Mouse (Mus musculus) neural tube, embryonic 13.5 days (tissue): ENCODE data around the gene Mpc2. TPM values are rescaled to one million over a fixed set of nuclear protein-coding genes. Genes with fewer than 3 reads are reported as not detected.
A peak's percentile ranks its signal among the peaks of the same experiment; 100 is the strongest.

Source experiments
- ATAC-seq: fragments of 200-750 bp; cut with Nextera tagmentation; 2 replicates; pipeline ENCODE4 v1.8.0; 2017; ENCODE audit warnings: low read depth, mild to moderate bottlenecking, moderate TSS enrichment, moderate library complexity
- H3K27ac ChIP-seq: fragments of 300-500 bp; sonication (generic); replicated peaks from 2 replicates; pipeline ENCODE4 v1.5.1; 2015; ENCODE audit warnings: moderate library complexity, mild to moderate bottlenecking, inconsistent platforms
- H3K27me3 ChIP-seq: fragments of 300-500 bp; sonication (generic); 2 replicates; pipeline ENCODE4 v1.6.1; 2015; ENCODE audit warnings: mild to moderate bottlenecking, inconsistent platforms
- H3K36me3 ChIP-seq: fragments of 300-500 bp; sonication (generic); 2 replicates; pipeline ENCODE4 v1.6.1; 2015; ENCODE audit warnings: mild to moderate bottlenecking, inconsistent platforms
- H3K4me1 ChIP-seq: fragments of 300-500 bp; sonication (generic); replicated peaks from 2 replicates; pipeline ENCODE4 v1.6.1; 2015; ENCODE audit warnings: inconsistent platforms
- H3K4me2 ChIP-seq: fragments of 300-500 bp; sonication (generic); 2 replicates; pipeline ENCODE4 v1.6.1; 2015; ENCODE audit warnings: inconsistent platforms, mild to moderate bottlenecking, moderate library complexity
- H3K4me3 ChIP-seq: fragments of 300-500 bp; sonication (generic); 2 replicates; pipeline ENCODE4 v1.5.1; 2015; ENCODE audit warnings: mild to moderate bottlenecking, inconsistent platforms
- H3K9ac ChIP-seq: fragments of 300-500 bp; sonication (generic); 2 replicates; pipeline ENCODE4 v1.6.1; 2015; ENCODE audit warnings: moderate library complexity, mild to moderate bottlenecking, inconsistent platforms
- H3K9me3 ChIP-seq: fragments of 300-500 bp; sonication (generic); 2 replicates; pipeline ENCODE4 v1.6.1; 2016; ENCODE audit warnings: inconsistent platforms
- WGBS: fragments of 180-500 bp; shearing (Covaris S2); methylation state at CpG from one replicate; pipeline ENCODE4 v1.1.7; 2015; 5-methylcytosine and 5-hydroxymethylcytosine counted together
- polyA plus RNA-seq: library from polyadenylated mRNA; unstranded; fragments of >200 nt; fragmentation: Nextera tagmentation; extraction: Ambion mirVana; gene quantifications from 2 replicates; pipeline ENCODE4 v1.2.1, GENCODE M21; 2015

Mpc2 gene
- polyA plus RNA-seq, 1 experiment from 2014 or later = 204 TPM

GRCm38 (mm10) chr1:165461681-165462080 lies 1.2 kb downstream of the Mpc2 start:
- Histone ChIP-seq H3K27me3 (no peaks in the 10 kb centered on the region), H3K9me3 (no peaks in the 10 kb centered on the region), H3K4me3 (peak overlapping the region; percentile 93), H3K27ac (peak overlapping the region; percentile 82), H3K4me2 (peak overlapping the region; percentile 83), H3K9ac (peak overlapping the region; percentile 82), H3K36me3 (no peaks in the 10 kb centered on the region), H3K4me1 (peaks cover 20% of the 10 kb centered on the region)
- no peak for ATAC-seq
- 4% methylated on average over 9 of the region's 9 CpGs for WGBS

GRCm38 (mm10) chr1:165462861-165463260 lies 2.4 kb downstream of the Mpc2 start:
- 89% methylated on average over 1 of the region's 1 CpGs for WGBS

GRCm38 (mm10) chr1:165464574-165464973 lies 4.1 kb downstream of the Mpc2 start:
- WGBS = 91% methylated on average over 3 of the region's 3 CpGs
- H3K9me3 ChIP-seq = no peaks in the 10 kb centered on the region
- H3K27me3 ChIP-seq = no peaks in the 10 kb centered on the region
- H3K4me3 ChIP-seq = no peak overlapping the region
- H3K27ac ChIP-seq = no peak overlapping the region
- H3K4me1 ChIP-seq = peaks cover 6% of the 10 kb centered on the region
- H3K4me2 ChIP-seq = no peak overlapping the region
- H3K36me3 ChIP-seq = no peaks in the 10 kb centered on the region
- no peak overlapping the region for H3K9ac ChIP-seq
- no peak for ATAC-seq

More at GRCm38 (mm10) chr1:165462861-165463260, 2.4 kb downstream of the Mpc2 start:
- H3K9me3 ChIP-seq = no peaks in the 10 kb centered on the region
- no peak overlapping the region for H3K9ac ChIP-seq
- peaks cover 20% of the 10 kb centered on the region for H3K4me1 ChIP-seq
- H3K27me3 ChIP-seq = no peaks in the 10 kb centered on the region
- H3K4me2 ChIP-seq = no peak overlapping the region
- H3K4me3 ChIP-seq = no peak overlapping the region
- no peaks in the 10 kb centered on the region for H3K36me3 ChIP-seq
- H3K27ac ChIP-seq = no peak overlapping the region
- ATAC-seq = no peak

- no peak overlapping the region for H3K4me2 ChIP-seq
- no peaks in the 10 kb centered on the region for H3K9me3 ChIP-seq
- H3K27me3 ChIP-seq = no peaks in the 10 kb centered on the region
- H3K36me3 ChIP-seq = no peaks in the 10 kb centered on the region
- no peaks in the 10 kb centered on the region for H3K4me1 ChIP-seq
- no peak overlapping the region for H3K9ac ChIP-seq
- no peak overlapping the region for H3K27ac ChIP-seq
- ATAC-seq = no peak
- no peak overlapping the region for H3K4me3 ChIP-seq
These were observed 8.5 kb downstream of the Mpc2 start for GRCm38 (mm10) chr1:165468971-165469370.

- H3K27ac ChIP-seq = no peak overlapping the region
- no peak overlapping the region for H3K9ac ChIP-seq
- H3K27me3 ChIP-seq = no peaks in the 10 kb centered on the region
- H3K9me3 ChIP-seq = no peaks in the 10 kb centered on the region
- no peaks in the 10 kb centered on the region for H3K4me1 ChIP-seq
- H3K4me3 ChIP-seq = no peak overlapping the region
- H3K36me3 ChIP-seq = no peaks in the 10 kb centered on the region
- no peak overlapping the region for H3K4me2 ChIP-seq
- no peak for ATAC-seq
These were observed 9.3 kb downstream of the Mpc2 start for GRCm38 (mm10) chr1:165469717-165470116.

- 86% methylated on average over 1 of the region's 1 CpGs for WGBS
- Histone ChIP-seq H3K9me3 (no peaks in the 10 kb centered on the region), H3K9ac (no peak overlapping the region), H3K27me3 (no peaks in the 10 kb centered on the region), H3K4me3 (no peak overlapping the region), H3K4me1 (no peaks in the 10 kb centered on the region), H3K4me2 (no peak overlapping the region), H3K36me3 (peaks cover 4% of the 10 kb centered on the region; the same call in 1 of the 2 replicates), H3K27ac (no peak overlapping the region)
- no peak for ATAC-seq
These were observed 11.1 kb downstream of the Mpc2 start for GRCm38 (mm10) chr1:165471490-165471889.

GRCm38 (mm10) chr1:165484688-165485233 lies 24.3 kb downstream of the Mpc2 start, which contains the start of gene Adcy10:
Adcy10 (plus strand) TSS chr1:165485183.
- 91% methylated on average over 8 of the region's 8 CpGs for WGBS
- Histone ChIP-seq H3K27ac (no peak within 1 kb of the TSS), H3K27me3 (no peaks in the 10 kb centered on the region), H3K4me2 (no peak within 1 kb of the TSS), H3K36me3 (peaks cover 27% of the 10 kb centered on the region), H3K9me3 (no peaks in the 10 kb centered on the region), H3K4me1 (no peaks in the 10 kb centered on the region), H3K4me3 (no peak within 1 kb of the TSS), H3K9ac (no peak within 1 kb of the TSS)
- ATAC-seq = no peak

- no peak for ATAC-seq
- Histone ChIP-seq H3K4me2 (no peak overlapping the region), H3K36me3 (peaks cover 15% of the 10 kb centered on the region), H3K27ac (no peak overlapping the region), H3K4me1 (no peaks in the 10 kb centered on the region), H3K27me3 (no peaks in the 10 kb centered on the region), H3K9me3 (no peaks in the 10 kb centered on the region), H3K9ac (no peak overlapping the region), H3K4me3 (no peak overlapping the region)
- 89% methylated on average over 2 of the region's 2 CpGs for WGBS
These were observed 25.7 kb downstream of the Mpc2 start for GRCm38 (mm10) chr1:165486108-165486507.

GRCm38 (mm10) chr1:165489197-165489596 lies 28.8 kb downstream of the Mpc2 start:
- no peak overlapping the region for H3K9ac ChIP-seq
- H3K27ac ChIP-seq = no peak overlapping the region
- H3K4me2 ChIP-seq = no peak overlapping the region
- no peak overlapping the region for H3K4me3 ChIP-seq
- 88% methylated on average over 4 of the region's 4 CpGs for WGBS
- ATAC-seq = no peak
- H3K27me3 ChIP-seq = no peaks in the 10 kb centered on the region
- no peaks in the 10 kb centered on the region for H3K4me1 ChIP-seq
- H3K36me3 ChIP-seq = no peaks in the 10 kb centered on the region
- H3K9me3 ChIP-seq = no peaks in the 10 kb centered on the region

- no peaks in the 10 kb centered on the region for H3K4me1 ChIP-seq
- H3K4me3 ChIP-seq = no peak overlapping the region
- ATAC-seq = no peak
- no peaks in the 10 kb centered on the region for H3K36me3 ChIP-seq
- 49% methylated on average over 3 of the region's 3 CpGs for WGBS
- no peaks in the 10 kb centered on the region for H3K27me3 ChIP-seq
- no peaks in the 10 kb centered on the region for H3K9me3 ChIP-seq
- no peak overlapping the region for H3K27ac ChIP-seq
- no peak overlapping the region for H3K9ac ChIP-seq
- no peak overlapping the region for H3K4me2 ChIP-seq
These were observed 38.4 kb downstream of the Mpc2 start for GRCm38 (mm10) chr1:165498856-165499255.

GRCm38 (mm10) chr1:165503307-165504024 lies 43.0 kb downstream of the Mpc2 start:
- H3K4me1 ChIP-seq = no peaks in the 10 kb centered on the region
- H3K4me2 ChIP-seq = no peak overlapping the region
- no peaks in the 10 kb centered on the region for H3K36me3 ChIP-seq
- no peaks in the 10 kb centered on the region for H3K9me3 ChIP-seq
- H3K27ac ChIP-seq = no peak overlapping the region
- no peaks in the 10 kb centered on the region for H3K27me3 ChIP-seq
- 65% methylated on average over 10 of the region's 10 CpGs for WGBS
- H3K9ac ChIP-seq = no peak overlapping the region
- no peak for ATAC-seq
- H3K4me3 ChIP-seq = no peak overlapping the region

GRCm38 (mm10) chr1:165506303-165506702 lies 45.9 kb downstream of the Mpc2 start:
- Histone ChIP-seq H3K9me3 (no peaks in the 10 kb centered on the region), H3K4me3 (no peak overlapping the region), H3K27ac (no peak overlapping the region), H3K4me1 (no peaks in the 10 kb centered on the region), H3K36me3 (no peaks in the 10 kb centered on the region), H3K4me2 (no peak overlapping the region), H3K9ac (no peak overlapping the region), H3K27me3 (no peaks in the 10 kb centered on the region)
- ATAC-seq = no peak
- 90% methylated on average over 6 of the region's 6 CpGs for WGBS

- Histone ChIP-seq H3K4me1 (no peaks in the 10 kb centered on the region), H3K9ac (no peak overlapping the region), H3K27ac (no peak overlapping the region), H3K9me3 (no peaks in the 10 kb centered on the region), H3K4me3 (no peak overlapping the region), H3K36me3 (no peaks in the 10 kb centered on the region), H3K4me2 (no peak overlapping the region), H3K27me3 (no peaks in the 10 kb centered on the region)
- 86% methylated on average over 6 of the region's 6 CpGs for WGBS
- no peak for ATAC-seq
These were observed 49.7 kb downstream of the Mpc2 start for GRCm38 (mm10) chr1:165510161-165510560.
